Mouse (Mus musculus) spleen, postnatal 4 days (tissue): Measurements from ENCODE around the gene Pcdh19.

ENCODE experiments used
- DNase-seq, 2 experiments: peaks; one replicate each; pipeline ENCODE4 v3.0.0; 2022; ENCODE audit warnings: low spot score in 2 of 2

Gene Pcdh19

DNA sequence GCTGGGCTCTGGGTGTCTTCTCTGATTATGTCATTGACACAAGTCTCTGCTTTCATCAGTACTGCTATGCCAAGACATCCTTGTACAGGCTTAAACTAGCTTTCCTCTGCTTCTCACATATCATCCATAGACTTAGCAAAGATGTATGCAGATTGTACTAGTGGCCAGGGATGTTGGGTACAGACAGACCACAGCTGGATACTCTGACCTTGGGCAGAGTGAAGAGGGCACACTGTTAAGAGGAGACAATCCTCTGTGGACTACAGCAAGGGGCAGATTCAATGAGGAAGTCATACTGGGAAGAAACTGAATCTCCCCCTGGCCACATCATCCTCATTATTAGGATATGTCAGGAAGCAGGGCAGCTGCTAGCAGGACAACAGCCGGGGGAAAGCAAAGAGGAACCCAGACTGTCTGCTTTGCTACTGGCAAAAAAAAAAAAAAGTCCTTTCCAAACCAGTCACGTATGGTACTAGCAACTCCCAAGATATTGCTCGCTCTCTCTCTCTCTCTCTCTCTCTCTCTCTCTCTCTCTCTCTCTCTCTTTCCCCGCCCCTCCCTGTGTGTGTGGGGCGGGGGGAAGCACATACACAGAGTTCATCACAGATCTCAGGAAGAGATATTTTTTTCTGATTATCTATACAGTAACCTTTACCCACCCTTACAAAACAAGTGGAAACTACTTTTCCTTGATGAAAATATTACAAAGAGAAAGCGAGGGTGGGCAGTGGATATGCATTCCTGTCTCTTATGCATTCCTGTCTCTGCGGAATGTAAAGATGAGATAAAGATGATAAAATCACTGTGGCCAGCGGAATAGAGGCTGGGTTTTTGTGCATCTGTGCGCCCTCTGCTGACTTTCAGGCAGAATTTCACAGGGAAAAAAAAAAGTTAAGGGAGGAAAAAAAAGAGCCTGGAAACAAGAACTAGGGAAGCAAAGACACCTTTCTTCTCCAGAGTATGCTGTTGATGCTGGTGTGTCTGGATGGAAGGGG is 31.2 kb downstream of the Pcdh19 start:
- no peak for DNase-seq

- DNase-seq, result no peak
These were observed 32.8 kb downstream of the Pcdh19 start for GRCm38 (mm10) chrX:133655876-133656538.

GRCm38 (mm10) chrX:133655196-133655595 is 33.6 kb downstream of the Pcdh19 start:
- no peak for DNase-seq

- DNase-seq, result no peak
These were observed 35.7 kb downstream of the Pcdh19 start for GRCm38 (mm10) chrX:133653071-133653470.

DNA sequence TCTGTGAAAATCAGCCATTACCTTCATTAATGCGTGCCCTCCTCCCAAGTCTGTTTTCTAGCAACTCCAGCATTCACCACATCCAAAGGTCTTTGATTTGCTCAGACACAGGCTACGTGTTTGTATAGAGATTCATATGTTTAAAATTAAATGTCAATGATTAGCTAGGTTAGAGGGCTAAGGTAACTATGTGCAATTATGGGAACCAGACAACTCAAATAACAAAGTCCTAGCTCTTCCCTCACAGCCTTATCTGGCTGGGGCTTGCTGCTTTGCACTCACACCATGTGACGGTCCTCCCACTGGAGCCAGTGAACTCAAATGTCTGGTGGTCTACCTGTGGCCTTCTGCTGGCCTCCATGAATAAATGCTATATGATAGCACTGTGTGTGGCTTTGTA is 38.4 kb downstream of the Pcdh19 start:
- DNase-seq, result no peak

DNA sequence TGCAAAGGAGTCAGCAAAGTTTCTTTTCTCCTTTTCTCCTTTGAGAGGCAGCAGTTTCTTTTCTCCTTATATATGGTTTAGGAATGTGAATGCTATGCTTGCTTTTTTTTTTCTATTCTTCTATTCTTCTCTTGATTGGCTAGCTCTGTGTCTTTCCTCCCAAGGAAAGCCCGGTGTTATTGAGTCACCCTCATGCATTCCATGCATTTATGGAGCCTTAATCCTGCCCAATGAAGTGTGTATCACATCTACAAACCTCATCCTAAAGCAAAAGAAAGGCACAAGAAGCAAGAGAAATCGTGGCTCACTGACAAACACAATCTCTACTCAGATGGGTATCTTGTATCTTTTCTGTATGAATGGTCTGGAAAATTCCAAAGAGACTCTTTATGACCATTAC is 41.0 kb downstream of the Pcdh19 start:
- no peak for DNase-seq

DNA sequence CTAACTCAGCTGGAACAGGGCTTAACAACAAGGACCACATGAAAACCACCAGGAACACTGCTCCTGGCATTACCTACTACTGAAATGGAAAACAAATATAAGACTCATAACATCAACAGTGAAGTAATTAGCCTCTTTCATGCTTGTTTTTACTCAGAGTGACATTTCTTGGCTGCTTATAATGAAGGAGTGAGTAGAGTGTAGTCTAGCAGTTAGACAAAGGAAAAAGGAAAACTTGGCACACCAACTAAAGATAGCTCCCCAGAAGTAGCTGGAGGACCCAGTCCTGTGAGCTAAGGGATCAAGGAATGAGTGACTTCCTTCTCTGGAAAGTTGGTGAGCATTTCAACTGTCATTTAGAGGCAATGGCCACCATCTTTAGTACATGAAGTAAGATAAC is 49.3 kb downstream of the Pcdh19 start:
- DNase-seq, result no peak

- DNase-seq, result no peak
These were observed 59.2 kb downstream of the Pcdh19 start for GRCm38 (mm10) chrX:133629538-133629937.

DNA sequence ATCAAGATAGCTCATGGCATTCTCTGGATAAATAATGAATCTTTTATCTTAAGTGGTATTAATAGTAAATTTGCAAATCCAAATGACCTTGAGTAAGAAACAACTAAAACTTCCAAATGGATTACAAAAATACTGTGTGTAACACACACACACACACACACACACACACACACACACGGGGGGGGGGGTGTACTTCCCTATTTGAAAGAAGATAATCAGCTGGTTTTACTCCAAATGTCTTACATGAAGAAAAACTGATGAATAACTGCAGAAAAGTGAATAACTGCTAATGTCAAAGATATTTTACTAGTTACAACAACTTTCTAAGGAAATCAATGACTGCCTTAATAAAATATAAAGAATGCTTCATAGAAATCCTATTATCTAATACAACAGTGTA is 70.6 kb downstream of the Pcdh19 start:
- DNase-seq, result no peak

GRCm38 (mm10) chrX:133605828-133606227 is 83.0 kb downstream of the Pcdh19 start:
- no peak for DNase-seq

- DNase-seq, result no peak
These were observed 84.5 kb downstream of the Pcdh19 start for GRCm38 (mm10) chrX:133604272-133604671.

GRCm38 (mm10) chrX:133602068-133602467 is 86.7 kb downstream of the Pcdh19 start:
- DNase-seq, result no peak

GRCm38 (mm10) chrX:133601658-133602057 is 87.1 kb downstream of the Pcdh19 start:
- no peak for DNase-seq

DNA sequence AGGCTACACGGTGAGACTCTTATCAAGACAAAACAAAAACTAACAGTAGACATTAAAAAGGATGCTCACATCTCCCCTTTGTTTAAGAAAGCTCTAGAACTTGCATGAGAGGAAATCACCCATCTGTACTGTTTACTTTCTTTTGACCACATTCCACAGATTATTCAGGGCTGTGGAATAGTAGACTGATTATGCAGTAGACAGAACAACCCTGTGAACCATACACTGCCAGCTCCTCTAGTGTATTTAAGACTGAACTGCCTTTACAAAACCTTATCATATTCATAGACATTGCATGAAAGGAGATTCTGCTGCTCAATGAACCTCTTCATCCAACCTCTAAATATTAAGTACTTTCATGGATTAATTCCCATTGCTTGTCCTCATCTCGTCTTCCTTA is 87.6 kb downstream of the Pcdh19 start:
- no peak for DNase-seq

GRCm38 (mm10) chrX:133575601-133576382 is 113.0 kb downstream of the Pcdh19 start:
- DNase-seq, result no peak

DNA sequence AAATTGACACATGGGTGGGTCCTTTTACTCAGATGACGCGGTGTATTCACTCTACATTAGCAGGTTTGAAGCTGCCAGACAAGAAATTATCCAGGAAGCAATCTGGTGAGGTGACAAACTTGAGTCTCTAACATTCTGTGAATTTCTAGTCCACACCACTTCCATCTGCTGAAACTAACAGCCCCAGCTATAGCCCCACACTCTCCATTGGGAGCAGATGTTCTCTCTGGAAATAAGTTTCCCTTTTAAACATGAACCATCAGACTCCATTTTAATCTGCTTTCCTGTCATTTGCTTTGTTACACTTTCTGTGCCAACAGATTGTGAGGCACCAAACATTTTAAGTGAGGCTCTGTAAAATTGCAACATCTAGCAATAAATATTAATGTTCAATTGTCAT is 123.4 kb downstream of the Pcdh19 start:
- DNase-seq, result no peak
